Mouse (Mus musculus): ENCODE data around the gene Rbsn.

Gene Rbsn

DNA sequence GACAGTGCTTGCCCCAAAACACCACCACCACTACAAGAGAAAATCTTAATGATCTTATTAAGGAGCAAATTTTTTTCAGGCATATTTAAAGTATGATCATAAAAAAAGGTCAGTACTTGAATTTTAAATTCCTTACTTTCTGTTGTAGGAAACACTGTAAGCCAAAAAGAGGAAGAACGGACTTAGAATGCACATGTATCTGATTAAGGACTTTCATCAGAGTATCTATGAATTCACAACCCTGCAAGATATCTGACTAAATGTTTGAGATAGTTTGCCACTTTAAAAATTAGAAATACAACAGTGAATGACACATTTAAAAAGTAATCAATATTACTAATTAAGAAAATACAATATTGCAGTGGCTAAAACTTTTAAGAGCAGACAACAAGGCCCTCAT, 38.3 kb downstream of the Rbsn start:
- DNase-seq (ENCODE audit: low spot score), result no peak

DNA sequence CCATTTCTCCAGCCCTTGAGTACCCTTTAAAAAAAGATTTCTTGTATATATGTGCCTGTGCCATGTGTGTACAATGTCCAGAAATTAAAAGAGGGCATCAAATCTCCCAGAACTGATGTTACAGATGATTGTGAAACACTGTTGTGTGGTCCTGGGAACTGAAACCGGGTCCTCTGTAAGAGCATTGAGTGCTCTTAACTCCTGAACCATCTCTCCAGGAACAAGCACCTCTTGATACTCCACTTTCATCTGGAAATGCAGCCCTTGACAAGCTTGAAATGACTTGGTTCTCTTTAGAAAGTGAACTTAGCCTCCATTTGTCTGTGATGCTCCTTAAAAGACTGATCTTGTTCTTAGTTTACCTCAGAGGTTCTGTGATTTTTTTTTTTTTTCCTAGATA, 52.0 kb downstream of the Rbsn start:
- DNase-seq (ENCODE audit: low spot score), result no peak

DNA sequence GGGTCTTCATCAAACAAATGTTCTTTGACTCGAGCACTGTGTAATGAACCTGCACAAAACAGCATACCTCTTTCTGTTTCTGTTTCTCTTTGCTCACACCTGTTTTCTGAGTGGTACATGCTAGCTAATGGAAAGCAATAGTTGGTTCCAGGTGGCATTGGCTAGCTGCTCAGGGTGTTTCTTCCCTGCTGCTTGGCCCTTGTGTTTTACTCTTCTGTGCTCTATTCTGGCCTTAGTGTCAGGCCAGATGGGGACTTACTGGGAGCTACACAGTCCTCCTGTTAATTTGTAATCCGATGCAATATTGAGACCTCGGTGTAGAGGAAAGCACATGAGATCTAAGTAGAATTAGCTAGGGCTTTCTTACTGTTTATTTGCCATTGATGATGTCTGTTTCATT, 55.9 kb downstream of the Rbsn start:
- no peak for DNase-seq (ENCODE audit: low spot score)

DNA sequence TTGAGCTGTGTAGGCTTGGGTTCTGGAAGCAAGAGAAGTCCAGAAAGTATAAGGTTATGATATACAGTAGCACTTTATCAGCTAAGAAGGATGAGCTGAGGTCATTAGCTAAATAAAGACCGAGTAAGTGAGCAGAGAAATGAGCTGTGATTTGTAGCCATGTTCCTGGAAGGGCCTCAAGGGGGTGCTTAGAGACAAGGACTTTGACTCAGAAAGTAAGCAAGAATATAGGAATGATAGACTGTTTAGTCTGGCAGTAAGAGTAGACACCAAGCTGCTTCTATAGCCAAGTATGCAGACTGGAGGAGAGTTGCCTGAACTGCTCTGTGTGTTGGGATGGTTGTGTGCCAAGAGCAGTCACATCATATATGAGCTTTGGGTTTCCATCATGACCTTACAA, 61.0 kb downstream of the Rbsn start:
- no peak for DNase-seq (ENCODE audit: low spot score)

GRCm38 (mm10) chr6:92145881-92146280, 68.8 kb downstream of the Rbsn start:
- DNase-seq (ENCODE audit: low spot score), result no peak
